In the genomic region with DNA sequence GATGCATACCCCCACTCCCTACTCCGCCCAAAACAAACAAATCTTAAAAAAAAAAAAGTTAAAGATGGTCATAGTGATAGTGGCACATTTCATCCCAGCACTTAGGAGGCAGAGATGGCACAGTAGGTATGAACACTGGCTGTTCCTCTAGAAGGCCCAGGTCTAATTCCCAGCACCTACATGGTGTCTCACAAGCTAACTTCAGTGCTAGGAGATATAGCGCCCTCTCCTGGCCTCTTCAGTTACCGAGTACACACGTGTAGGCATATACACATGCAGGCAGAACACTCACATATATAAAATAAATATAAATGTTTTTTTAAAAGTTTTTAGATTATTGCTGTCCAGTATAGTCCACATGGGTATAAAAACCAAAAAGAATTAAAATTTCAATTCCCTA, we compare ENCODE assay signal across 31 mouse cellular contexts. TPM values are rescaled to one million over a fixed set of nuclear protein-coding genes. Genes with fewer than 3 reads are reported as not detected.
A peak's percentile ranks its signal among the peaks of the same experiment; 100 is the strongest.
DNase-seq lines count a peak whose midpoint lies in the region; ATAC-seq and TF ChIP-seq lines count a peak whose summit lies in the region.
"Had no signal": no experiment of that assay in that cellular context is flagged by ENCODE, and none has a peak within 500 bp of the region (broad histone marks: within the 10 kb centered on the region; RNA-seq: fewer than 3 reads in every experiment).

No protein-coding gene starts in this region.

- no peaks in the 10 kb centered on the region for H3K9me3 ChIP-seq in lung, embryonic 14.5 days (ENCODE audit: low read depth, low read length)
- H3K9me3 ChIP-seq: embryonic facial prominence, embryonic 12.5 days; G1E; limb, embryonic 12.5 days; midbrain, embryonic 12.5 days had no signal

- H3K9ac ChIP-seq in heart, adult 2 months (ENCODE audit: low read depth, low read length) = no peak overlapping the region
- H3K9ac ChIP-seq in lung, embryonic 14.5 days = no peak overlapping the region
- H3K9ac ChIP-seq: embryonic facial prominence, embryonic 12.5 days; limb, embryonic 12.5 days; midbrain, embryonic 12.5 days had no signal

- H3K4me3 ChIP-seq in heart, adult 2 months = no peak overlapping the region
- H3K4me3 ChIP-seq in lung, embryonic 14.5 days (ENCODE audit: low read depth, low read length) = no peak overlapping the region
- H3K4me3 ChIP-seq: embryonic facial prominence, embryonic 12.5 days; gastrocnemius, adult 2 months; left cerebral cortex, adult 2 months; limb, embryonic 12.5 days; megakaryocyte, embryonic 14.5 days; midbrain, embryonic 12.5 days had no signal

- ATAC-seq in lung, embryonic 14.5 days (ENCODE audit: insufficient read depth) = no peak
- ATAC-seq: forebrain, embryonic 14.5 days; hindbrain, embryonic 16.5 days had no signal

- no peaks in the 10 kb centered on the region; the same call in 1 of the 2 replicates for H3K36me3 ChIP-seq in heart, adult 2 months (ENCODE audit: control insufficient read depth, insufficient read depth, low read length)
- peaks cover 28% of the 10 kb centered on the region for H3K36me3 ChIP-seq in lung, embryonic 14.5 days (ENCODE audit: insufficient read depth)

- H3K4me2 ChIP-seq in lung, embryonic 14.5 days = no peak overlapping the region
- H3K4me2 ChIP-seq: embryonic facial prominence, embryonic 12.5 days; limb, embryonic 12.5 days; liver, embryonic 11.5 days; midbrain, embryonic 12.5 days had no signal

- DNase-seq in heart, adult 2 months = no peak
- no peak for DNase-seq in heart, adult 11 months
- DNase-seq in lung, embryonic 14.5 days = peak; percentile 27
- no peak for DNase-seq in lung, postnatal 25 days (ENCODE audit: low spot score)
- DNase-seq in ES-CJ7 (ENCODE audit: low read depth, low spot score) = peak; percentile 51
- peak; percentile 1 for DNase-seq in WW6 (ENCODE audit: low read depth, low spot score)
- no peak for DNase-seq in ovary, postnatal 10 days (ENCODE audit: low spot score)
- no peak for DNase-seq in left cerebral cortex, adult 18-20 months (ENCODE audit: low spot score in 2 of 2)
- DNase-seq: adrenal gland, adult 8-10 months; cerebellum, adult 2 months; cerebellum, postnatal 25 days; gastrocnemius, adult 2 months; gastrocnemius, postnatal 36 days; heart, postnatal 14 days; kidney, adult 9 months; kidney, postnatal 10 days; layer of hippocampus, adult 9-11 months; lung, adult 2 months; lung, postnatal 4 days; retina, postnatal 1 day; right cerebral cortex, postnatal 14 days; thymus, postnatal 14 days had no signal

- peaks cover 7% of the 10 kb centered on the region for H3K4me1 ChIP-seq in heart, adult 2 months (ENCODE audit: control insufficient read depth, insufficient read depth, low read length)
- H3K4me1 ChIP-seq in lung, embryonic 14.5 days (ENCODE audit: insufficient read depth) = no peaks in the 10 kb centered on the region
- H3K4me1 ChIP-seq: embryonic facial prominence, embryonic 12.5 days; limb, embryonic 12.5 days; midbrain, embryonic 12.5 days had no signal

- WGBS in heart, adult 2 months = 96% methylated on average over 4 of the region's 4 CpGs
- 88% methylated on average over 4 of the region's 4 CpGs for WGBS in lung, embryonic 14.5 days

- H3K27me3 ChIP-seq in heart, adult 2 months (ENCODE audit: control insufficient read depth, insufficient read depth, low read length) = no peaks in the 10 kb centered on the region
- no peaks in the 10 kb centered on the region for H3K27me3 ChIP-seq in lung, embryonic 14.5 days (ENCODE audit: insufficient read depth, low read length)
- H3K27me3 ChIP-seq: embryonic facial prominence, embryonic 12.5 days; limb, embryonic 12.5 days; megakaryocyte, embryonic 14.5 days; midbrain, embryonic 12.5 days had no signal

- intact Hi-C loops in heart, adult 2 months (cut with DNase I) = no loop called here

- no peak for TF ChIP-seq POLR2A in heart, adult 2 months (IDR thresholded peaks at IDR 0.05; ENCODE audit: insufficient read depth, low read depth, low read length)

- TF ChIP-seq EP300 in heart, adult 2 months (IDR thresholded peaks at IDR 0.05; ENCODE audit: insufficient read depth, low read depth, low read length) = no peak

- no peak overlapping the region for H3K27ac ChIP-seq in heart, adult 2 months
- no peak overlapping the region for H3K27ac ChIP-seq in lung, embryonic 14.5 days (ENCODE audit: low read depth)
- H3K27ac ChIP-seq: embryonic facial prominence, embryonic 12.5 days; gastrocnemius, adult 2 months; left cerebral cortex, adult 2 months; limb, embryonic 12.5 days; midbrain, embryonic 12.5 days had no signal

- H3K79me2 ChIP-seq in heart, adult 2 months (replicated peaks; ENCODE audit: control insufficient read depth, insufficient read depth, low read length) = no peaks in the 10 kb centered on the region

- TF ChIP-seq CTCF in heart, adult 2 months (IDR thresholded peaks at IDR 0.05) = peak; percentile 13; the same call in 1 of the 2 replicates
- 0 out of 2 replicates have a peak, but pooled peaks have one; percentile 19 for TF ChIP-seq CTCF in lung, embryonic 14.5 days (IDR thresholded peaks at IDR 0.05; ENCODE audit: low read depth)

RNA-seq across cellular contexts. Expression of gene Tti1, which starts 22.6 kb away (rescaled TPM):
- 10 to 100 TPM; 24.3 to 25.3 TPM for total RNA-seq in heart, adult 2 months (2021)
- polyA plus RNA-seq in heart, adult 2 months (2012; rRNA removed) = 17.3 and 25.9 TPM in 2 replicates
- polyA plus RNA-seq in lung, embryonic 14.5 days (2014; fragmentation: Nextera tagmentation; extraction: Ambion mirVana) = 25.9 and 27.3 TPM in 2 replicates
- total RNA-seq in left cerebral cortex, adult 18-20 months (2021) = 10 to 100 TPM; 21.0 to 23.5 TPM

RNA-seq across cellular contexts. Expression of gene Rprd1b, which starts 22.7 kb away (rescaled TPM):
- total RNA-seq in heart, adult 2 months (2021) = 10 to 100 TPM; 32.9 to 33.5 TPM
- 15.9 and 20.8 TPM in 2 replicates for polyA plus RNA-seq in heart, adult 2 months (2012; rRNA removed)
- 48.8 and 50.9 TPM in 2 replicates for polyA plus RNA-seq in lung, embryonic 14.5 days (2014; fragmentation: Nextera tagmentation; extraction: Ambion mirVana)
- 10 to 100 TPM; 74.0 to 79.9 TPM for total RNA-seq in left cerebral cortex, adult 18-20 months (2021)

Comparison
In these comparisons a context has a peak if more than half of its experiments do, and no peak if none do; other contexts are left out.
1. DNase-seq: peak in lung, embryonic 14.5 days (single experiment), ES-CJ7 (single experiment) and WW6 (single experiment); none in heart, adult 2 months (0 of 2), heart, adult 11 months (single experiment), lung, postnatal 25 days (single experiment), ovary, postnatal 10 days (single experiment) and left cerebral cortex, adult 18-20 months (0 of 2).